Mouse (Mus musculus) 3T3-L1 (cell line): ENCODE measurements around the gene Dab2.

Source experiments
- DNase-seq: peaks from one replicate; pipeline ENCODE4 v3.0.0-alpha.2; 2015; ENCODE audit warnings: low read depth, low spot score

Dab2 gene

GRCm38 (mm10) chr15:6299554-6299953 is at the start of gene Dab2:
Dab2 (plus strand) TSS chr15:6299788.
- DNase-seq, result no peak

DNA sequence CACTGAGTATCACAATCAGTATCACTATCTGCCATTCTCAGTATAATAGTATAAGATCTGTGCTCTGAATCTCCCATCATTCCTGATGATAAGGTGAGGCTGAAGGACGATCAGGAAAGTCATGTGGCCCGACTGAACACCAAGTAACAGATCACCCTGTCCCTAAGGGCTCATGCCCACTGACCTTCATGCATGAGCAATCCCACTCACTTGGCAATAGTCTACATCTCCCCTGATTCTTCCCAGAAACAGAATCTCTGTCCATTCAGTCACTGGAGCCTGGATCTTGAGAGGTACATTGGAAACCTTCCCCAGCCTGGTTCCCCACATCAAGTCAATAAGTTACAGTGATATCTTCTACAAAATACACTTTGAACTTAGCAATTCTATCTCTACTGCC is 46.1 kb upstream of the Dab2 start:
- DNase-seq, result no peak

- no peak for DNase-seq
Measured at GRCm38 (mm10) chr15:6254383-6254782, 45.2 kb upstream of the Dab2 start.

- peak; percentile 51 for DNase-seq
Measured at GRCm38 (mm10) chr15:6257049-6257448, 42.5 kb upstream of the Dab2 start.

DNA sequence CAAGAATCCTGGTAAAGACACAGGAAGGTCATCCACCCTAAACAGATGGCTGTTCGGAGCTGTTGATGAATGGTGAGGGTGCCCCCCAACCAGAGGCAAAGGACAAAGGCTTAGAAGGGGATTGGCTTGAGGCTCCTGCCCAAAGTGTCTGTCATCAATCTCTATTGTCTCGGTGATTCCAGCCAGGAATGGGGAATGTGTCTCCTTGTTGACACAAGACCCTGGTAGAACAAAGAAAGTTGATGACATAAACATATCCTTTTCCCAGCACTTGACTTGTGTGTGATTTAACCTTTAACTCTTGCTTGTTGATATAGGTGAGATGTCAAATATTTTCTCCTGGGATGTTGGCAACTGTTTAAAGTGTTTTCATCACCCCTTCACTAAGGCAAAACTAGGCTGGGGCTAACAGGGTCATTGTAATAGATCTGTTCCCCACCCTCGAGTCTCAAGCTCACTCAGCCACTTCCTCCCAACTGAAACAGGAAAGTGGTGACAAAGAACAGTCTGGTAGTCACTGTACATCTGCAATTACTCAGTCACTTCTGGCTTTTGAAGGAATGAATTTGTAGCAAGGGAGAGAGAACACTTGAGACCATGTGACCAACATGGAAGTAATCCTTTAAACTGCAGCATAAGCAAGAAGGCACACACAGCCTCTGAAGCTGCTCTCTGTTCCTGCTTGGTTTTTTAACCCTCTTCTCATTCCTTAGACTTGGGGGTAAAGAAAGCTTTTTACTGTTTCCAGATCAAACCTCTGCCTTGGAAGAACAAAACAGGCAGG is 39.4 kb upstream of the Dab2 start:
- DNase-seq, result no peak

DNA sequence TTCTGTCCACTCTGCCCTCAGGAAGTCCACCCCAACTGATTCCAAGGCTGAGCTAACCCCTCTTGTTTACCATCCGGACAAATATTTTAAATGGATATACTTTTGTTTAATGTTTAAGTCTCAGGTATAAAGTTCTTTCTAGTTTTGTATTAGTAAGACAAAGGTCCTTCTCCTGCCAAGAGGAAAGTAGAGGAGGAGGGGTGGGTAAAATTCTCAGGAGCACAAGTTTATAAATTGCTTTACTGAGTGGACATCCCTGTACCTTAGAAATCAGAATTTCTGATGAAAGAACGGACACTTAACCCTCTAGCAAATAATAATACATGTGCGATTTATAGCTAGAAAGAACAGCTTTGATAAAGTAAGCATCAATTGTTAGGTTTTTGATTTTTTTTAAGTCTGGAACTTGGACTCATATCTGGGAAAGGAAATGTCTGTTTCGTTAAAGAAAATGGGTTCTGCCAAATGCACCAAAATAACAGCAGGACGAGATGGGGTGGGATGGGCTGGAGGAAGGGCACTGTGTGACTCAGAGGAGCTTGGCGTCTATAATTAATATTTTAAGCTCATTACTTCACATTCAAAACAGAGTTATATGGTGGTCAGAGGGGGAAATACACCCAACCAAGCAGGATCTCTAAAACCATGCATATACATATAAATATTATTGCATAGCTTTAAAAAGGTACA is 38.7 kb upstream of the Dab2 start:
- DNase-seq, result no peak

DNA sequence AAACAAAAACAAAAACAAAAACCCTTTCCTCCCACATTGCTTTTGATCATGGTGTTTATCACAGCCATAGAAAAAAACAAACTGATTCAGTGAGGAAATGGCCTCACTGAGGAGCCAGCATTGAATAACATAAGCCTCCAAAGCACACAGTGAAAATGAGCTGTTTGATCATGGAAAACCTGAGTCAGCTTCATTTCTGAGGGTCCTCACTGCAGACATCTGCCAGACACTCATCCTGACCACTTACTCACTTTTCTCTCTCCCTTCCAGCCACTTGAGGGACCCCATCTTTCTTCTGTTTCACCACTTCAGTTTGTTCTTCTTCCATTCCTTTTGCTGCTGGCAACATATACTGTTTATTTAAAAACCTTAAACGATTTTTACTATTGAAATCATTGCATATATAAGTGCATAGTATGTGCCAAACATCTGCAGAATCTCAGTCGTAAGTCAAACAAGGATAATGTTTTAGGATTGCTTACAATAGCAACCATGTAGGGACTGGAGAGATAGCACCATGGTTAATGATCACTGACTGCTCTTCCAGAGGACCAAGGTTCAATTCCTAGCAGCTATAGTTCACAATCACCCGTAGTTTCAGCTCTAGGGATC is 32.3 kb upstream of the Dab2 start:
- no peak for DNase-seq

GRCm38 (mm10) chr15:6278606-6279468 is 20.8 kb upstream of the Dab2 start:
- DNase-seq, result peak; percentile 57

DNA sequence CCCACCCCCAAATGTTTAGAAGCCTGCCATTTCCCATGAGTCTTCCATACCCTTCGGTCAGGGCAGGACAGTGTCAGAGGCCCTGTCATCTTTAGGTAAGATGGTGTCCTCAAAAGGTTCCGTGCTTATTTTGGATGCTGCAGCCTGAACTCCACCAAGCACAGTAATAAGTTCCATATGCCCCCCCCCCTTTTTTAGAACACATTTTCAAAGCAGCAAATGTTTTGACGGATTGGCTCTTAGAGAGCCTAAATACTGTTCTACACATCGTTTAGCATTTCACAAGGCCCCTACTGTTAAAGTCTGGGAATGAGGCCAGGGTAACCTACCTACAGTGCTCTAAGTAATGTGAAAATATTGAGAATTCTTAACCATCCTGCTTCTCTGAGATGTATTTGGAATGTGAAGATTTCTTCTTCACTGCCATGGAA is 19.6 kb upstream of the Dab2 start:
- DNase-seq, result peak; percentile 36

- no peak for DNase-seq
Measured at GRCm38 (mm10) chr15:6283249-6283648, 16.3 kb upstream of the Dab2 start.

DNA sequence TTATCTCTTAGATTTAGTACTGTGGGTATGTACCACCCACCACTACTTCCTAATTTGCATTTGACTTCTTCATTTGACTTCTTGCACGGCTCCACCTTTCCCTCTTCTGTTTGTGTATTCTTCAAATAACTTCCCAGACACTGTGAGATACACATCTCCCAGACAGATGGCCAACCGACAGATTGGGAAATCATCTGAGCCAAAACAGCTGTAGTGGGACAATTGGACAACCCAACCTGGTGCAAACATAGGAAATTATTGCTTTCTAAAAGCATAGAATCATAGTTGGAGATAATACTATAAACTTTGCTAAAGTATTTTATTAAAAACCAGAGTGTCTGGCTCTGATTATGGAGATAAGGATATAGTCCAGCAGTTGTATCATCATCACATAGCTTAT is 3.5 kb upstream of the Dab2 start:
- DNase-seq, result no peak

GRCm38 (mm10) chr15:6298726-6299125 is 862 bp upstream of the Dab2 start:
- no peak for DNase-seq

GRCm38 (mm10) chr15:6302219-6302618 is 2.6 kb downstream of the Dab2 start:
- no peak for DNase-seq

DNA sequence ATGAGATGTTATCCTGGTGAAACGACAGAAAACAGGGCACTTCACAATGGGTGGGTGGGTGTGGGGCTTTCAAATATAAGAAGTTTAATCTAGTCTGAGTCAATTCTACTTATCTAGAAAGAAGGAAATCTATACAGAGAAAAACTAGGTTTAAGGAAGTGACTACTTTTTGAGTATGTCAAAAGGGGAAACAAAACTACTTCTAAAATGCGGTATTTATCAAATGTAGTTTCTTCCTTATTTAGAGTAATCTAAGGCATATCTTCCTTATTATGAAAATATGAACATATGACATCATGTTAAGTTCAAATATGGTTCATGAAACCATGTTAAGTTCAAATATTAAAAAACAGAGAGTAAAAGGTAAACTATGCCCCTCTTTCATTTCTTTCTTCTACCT is 4.2 kb downstream of the Dab2 start:
- no peak for DNase-seq

- no peak for DNase-seq
Measured at GRCm38 (mm10) chr15:6309633-6310032, 10.0 kb downstream of the Dab2 start.

DNA sequence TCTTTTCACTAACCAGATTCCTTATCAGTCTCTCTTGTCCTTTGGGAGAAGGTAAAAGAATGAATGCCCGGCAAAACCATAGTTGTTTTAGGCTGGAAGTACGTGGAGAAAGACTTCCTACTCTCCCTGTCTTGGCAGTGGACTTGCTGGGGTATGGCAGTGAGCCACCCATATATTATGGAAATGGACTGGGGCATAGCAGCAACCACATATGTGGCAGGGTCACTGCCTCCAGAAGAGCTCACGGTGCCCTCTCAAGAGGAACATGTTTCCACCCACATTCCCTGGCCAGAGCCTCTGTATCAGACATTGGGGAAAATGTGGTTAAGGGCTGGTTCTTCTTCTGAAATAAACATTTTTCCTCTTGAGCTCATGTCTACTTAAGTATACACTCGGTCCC is 10.8 kb downstream of the Dab2 start:
- DNase-seq, result no peak

GRCm38 (mm10) chr15:6312396-6312795 is 12.8 kb downstream of the Dab2 start:
- no peak for DNase-seq

DNA sequence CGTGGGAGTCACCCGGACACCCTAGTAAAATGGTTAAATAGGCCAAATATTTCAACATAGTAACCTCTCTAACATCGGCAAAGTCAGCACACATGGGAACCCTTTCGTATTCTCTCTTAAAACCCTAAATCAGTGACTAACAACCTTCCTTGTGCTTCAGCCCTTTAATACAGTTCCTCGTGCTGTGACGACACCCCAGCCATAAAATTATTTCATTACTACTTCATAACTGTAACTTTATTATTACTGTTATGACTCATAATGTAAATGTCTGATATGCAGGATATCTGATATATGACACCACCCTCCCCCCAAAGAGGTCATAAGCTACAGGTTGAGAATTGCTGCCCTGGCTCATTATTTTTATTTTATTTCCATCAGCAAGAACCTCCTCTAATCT is 19.8 kb downstream of the Dab2 start:
- DNase-seq, result no peak

- DNase-seq, result no peak
Measured at GRCm38 (mm10) chr15:6320501-6320900, 20.9 kb downstream of the Dab2 start.

DNA sequence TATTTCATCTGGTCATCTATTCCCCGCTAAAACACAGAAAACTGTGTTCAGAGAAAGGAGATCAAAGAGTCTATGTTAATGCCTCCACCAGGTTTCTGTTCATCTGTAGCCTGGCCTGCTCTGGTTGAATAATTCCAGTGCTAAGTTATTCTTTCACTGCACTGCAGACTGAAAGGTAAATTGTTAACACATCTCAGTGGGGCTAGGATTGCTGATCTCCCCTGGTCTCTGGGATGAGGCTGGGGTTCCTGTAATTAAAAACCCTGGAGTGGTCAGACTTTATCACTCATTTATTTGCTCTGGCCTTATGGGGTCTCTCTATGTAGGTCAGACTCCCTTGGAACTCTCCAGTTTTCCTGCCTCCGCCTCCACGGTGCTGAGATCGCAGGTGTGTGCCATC is 21.7 kb downstream of the Dab2 start:
- DNase-seq, result no peak

DNA sequence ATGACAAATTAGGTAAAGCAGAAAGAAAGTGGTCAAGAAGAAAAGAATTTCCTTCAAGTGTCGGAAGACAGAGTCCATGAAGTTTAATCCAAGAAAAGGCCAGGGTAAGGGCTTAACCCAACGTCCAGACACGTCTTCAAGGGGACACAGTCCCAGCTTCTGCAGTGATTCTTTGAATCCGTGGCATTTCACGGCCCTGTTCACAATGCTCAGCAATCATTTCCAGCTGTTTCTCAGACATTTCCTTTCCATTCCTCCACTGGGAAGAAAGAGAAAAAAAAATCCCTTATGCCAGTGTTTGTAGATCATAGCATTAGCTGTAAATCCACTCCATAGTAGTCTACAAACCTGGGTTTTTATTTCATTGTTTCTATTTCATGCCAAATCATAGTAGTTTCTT is 22.7 kb downstream of the Dab2 start:
- no peak for DNase-seq

GRCm38 (mm10) chr15:6323577-6323976 is 24.0 kb downstream of the Dab2 start:
- DNase-seq, result no peak
